Mouse (Mus musculus): Measurements from ENCODE around the gene Zbtb18.

DNA sequence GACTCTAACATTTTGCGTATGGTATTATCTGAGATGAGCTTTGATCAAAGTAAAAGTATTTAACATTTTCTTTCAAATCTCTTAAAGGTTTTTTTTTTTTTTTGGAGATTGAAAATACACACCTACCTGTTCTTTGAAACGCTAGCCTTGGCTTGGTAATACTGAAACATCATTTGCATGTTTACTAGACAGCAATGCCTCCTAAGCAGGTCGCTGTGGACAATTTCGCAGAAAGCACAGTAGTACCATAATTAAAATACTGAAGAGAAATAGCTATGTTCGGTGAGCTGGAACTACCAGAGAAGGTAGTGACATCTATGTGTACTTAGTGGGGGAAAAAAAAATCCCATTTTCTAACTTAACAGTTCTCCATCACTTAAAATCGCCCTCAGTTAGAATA lies 12.3 kb downstream of the Zbtb18 start:
- TF ChIP-seq POLR2A (IDR thresholded peaks at IDR 0.05; ENCODE audit: low read depth, low read length): no peak
- TF ChIP-seq CTCF (IDR thresholded peaks at IDR 0.05; ENCODE audit: extremely low read depth, insufficient read length, insufficient replicate concordance, low read depth, low read length): no peak

All from small intestine, adult 2 months (tissue).